Mouse (Mus musculus): Measurements from ENCODE around the gene Ror1.

Gene Ror1

DNA sequence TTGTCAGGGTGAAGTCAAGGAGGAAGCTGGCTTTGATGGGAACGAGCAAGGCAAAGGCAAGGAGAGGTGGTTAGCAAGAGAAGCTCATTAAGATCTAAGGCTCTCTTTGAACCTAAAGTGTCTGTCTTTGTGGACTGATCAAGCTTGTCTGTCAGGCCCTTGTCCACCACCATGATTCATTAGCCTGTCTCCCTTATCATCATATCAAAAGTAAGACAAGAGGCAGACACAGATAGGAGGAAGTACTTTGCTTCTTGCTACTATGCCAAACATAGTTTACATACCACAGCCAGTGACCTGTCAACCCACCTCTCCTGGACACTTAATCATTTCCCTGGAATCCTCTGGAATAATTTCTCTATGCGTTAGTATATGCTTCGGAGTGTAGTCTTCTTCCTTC lies 121.0 kb downstream of the Ror1 start:
- DNase-seq, result no peak

- no peak for DNase-seq
Measured at GRCm38 (mm10) chr4:100219026-100219425, 123.4 kb downstream of the Ror1 start.

DNA sequence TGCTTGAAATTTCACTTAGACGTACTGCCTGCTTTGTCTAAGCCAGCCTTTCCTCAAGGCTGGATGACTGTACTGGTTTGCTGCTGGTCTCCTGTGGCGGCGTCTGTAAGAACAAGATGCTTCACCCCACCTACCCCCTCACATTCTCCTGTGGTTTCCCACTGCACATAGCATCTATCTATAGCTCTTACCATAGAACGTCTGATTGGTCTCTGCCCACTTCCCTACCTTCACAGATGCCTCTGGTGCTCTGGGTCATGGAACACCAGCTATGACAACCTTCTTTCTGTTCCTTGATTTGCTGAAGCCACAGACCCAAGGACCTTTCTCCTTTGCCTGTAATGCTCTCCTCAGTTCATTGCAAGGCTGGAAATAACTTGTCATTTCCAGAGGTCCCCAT lies 124.0 kb downstream of the Ror1 start:
- no peak for DNase-seq

- DNase-seq, result no peak
Measured at GRCm38 (mm10) chr4:100221978-100222737, 126.6 kb downstream of the Ror1 start.

- DNase-seq, result no peak
Measured at GRCm38 (mm10) chr4:100223532-100223931, 127.9 kb downstream of the Ror1 start.

DNA sequence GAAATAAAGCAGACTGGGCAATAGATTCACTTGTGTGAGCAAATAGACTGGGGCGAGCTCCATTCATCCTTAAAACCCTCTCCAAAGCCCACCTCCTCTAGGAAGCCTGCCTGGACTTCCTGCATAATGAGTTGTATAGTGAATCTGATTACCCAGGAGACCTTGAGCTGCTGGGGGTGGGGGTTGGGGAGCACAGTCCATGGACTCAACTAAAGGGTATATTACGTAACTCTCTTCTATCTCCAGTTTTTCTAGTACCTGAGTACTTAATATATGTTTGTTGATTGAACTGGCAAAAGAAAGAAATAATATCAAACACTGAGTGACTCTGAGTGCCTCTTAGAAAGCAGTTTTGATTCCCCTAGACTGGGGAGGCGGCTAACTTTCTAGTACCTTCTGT lies 128.4 kb downstream of the Ror1 start:
- no peak for DNase-seq

DNA sequence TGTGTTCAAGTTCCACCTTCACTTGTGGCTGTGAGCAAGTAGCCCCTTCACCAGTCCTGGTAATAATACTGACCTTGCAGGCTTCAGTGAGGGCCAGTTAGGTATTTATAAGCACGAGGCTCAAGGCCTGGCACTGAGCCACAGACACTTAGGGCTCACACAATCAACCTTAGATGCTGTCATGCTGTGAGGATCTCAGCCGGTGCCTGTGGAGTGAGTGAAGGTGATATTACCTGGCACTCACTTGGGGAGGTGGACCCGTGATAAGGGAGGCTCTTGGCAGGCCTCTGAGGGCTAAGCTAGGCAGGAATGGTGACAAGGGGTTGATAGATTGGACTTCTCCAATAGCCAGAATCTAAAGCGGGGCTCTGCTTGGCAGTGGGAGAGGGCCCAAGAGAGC lies 131.0 kb downstream of the Ror1 start:
- no peak for DNase-seq

GRCm38 (mm10) chr4:100228106-100228505 lies 132.5 kb downstream of the Ror1 start:
- no peak for DNase-seq

DNA sequence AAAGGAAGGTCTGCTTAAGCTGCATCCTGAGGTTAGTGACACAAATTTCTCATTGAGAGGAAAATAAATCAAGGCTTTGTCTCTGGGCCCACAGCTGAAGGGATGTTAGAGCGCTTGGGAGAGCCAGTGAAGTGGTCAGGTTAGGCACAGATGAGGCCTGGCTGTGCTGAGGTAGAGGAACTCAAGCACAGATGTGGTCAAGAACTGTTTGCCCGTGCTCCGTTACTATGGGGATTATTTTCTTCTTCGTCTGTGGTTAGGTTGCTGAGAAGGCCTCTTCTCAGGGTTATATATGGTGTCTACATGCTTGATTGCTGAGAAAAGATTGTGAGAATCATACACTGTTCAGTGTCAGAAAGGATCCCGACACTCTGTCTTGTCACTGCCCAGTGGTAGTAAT lies 134.7 kb downstream of the Ror1 start:
- no peak for DNase-seq

DNA sequence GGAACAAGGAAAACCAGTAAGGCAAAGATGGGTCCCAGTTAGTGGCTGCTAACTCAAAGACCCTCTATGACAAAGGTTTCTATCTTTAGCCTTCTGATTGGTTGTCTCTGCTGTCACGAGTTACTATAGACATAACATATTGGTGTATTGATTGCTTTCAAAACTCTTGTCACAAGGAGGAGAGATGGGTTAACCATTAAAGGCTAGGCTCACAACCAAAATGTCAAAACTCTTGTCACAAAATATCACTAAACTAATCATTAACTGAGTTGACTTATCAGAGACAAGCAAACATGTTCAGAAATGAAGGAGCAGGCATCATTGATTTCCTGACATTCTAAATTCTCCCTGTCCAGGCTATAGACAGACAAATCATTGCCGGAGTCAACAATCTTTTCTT lies 135.4 kb downstream of the Ror1 start:
- no peak for DNase-seq

DNA sequence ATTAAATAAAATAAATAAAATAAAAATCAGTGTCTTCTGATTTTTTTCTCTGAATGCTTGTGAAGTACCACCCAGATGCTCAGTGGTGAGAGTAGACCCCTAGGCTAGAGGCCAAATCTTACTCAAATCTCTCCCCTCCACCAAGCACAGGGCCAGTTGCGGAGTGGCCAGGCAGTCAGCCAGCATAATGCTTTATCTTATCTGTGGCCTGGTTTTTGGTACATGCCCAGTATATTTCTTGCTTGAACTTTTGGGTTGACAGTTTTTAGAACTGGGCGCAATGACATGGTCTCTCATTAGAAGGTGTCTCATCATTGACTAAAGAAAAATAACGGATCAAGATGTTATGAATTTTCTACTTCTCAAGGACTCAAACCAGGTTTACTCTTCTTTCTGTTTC lies 136.3 kb downstream of the Ror1 start:
- DNase-seq, result no peak

- no peak for DNase-seq
Measured at GRCm38 (mm10) chr4:100232541-100232940, 136.9 kb downstream of the Ror1 start.

DNA sequence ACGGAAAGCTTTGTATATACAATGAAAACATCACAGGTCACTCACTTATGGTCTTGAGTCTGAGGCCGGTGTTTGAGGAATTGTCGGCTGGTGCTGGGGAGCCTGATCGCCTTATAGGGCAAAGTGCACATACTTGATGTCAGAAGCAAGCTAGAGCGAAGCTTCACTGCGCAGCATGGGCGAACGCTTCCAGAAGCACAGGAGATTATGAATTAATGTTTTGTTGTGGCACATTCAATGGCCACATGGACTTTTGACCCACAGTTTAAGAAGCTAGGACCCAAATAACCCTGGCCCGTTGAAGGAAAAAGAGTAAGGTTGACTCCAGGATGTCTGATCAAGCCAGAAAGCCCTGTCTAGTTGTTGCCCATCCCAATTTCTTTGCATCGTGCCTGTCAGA lies 138.2 kb downstream of the Ror1 start:
- no peak for DNase-seq

DNA sequence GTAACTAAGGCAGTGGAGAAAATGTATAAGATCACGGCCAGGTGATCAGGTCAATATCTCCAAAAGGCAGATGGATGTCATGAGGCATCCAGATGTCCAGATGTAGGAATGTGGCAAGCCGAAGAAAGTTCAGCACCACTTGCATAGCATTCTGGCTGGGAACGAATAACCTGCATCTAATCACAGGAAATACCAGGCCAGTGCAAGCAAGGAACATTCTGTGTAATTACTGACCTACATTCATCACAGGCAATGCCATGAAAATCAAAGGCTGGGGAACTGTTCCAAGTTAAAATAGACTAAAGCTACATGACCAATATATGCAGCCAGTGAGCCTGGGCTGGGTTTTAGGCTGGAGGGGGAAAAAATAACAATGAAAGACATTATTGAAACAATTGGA lies 140.7 kb downstream of the Ror1 start:
- DNase-seq, result no peak

GRCm38 (mm10) chr4:100242061-100242756 lies 146.6 kb downstream of the Ror1 start:
- DNase-seq, result no peak

GRCm38 (mm10) chr4:100244250-100244649 lies 148.7 kb downstream of the Ror1 start:
- DNase-seq, result no peak

GRCm38 (mm10) chr4:100244701-100245100 lies 149.1 kb downstream of the Ror1 start:
- DNase-seq, result no peak

GRCm38 (mm10) chr4:100247826-100248225 lies 152.2 kb downstream of the Ror1 start:
- no peak for DNase-seq

DNA sequence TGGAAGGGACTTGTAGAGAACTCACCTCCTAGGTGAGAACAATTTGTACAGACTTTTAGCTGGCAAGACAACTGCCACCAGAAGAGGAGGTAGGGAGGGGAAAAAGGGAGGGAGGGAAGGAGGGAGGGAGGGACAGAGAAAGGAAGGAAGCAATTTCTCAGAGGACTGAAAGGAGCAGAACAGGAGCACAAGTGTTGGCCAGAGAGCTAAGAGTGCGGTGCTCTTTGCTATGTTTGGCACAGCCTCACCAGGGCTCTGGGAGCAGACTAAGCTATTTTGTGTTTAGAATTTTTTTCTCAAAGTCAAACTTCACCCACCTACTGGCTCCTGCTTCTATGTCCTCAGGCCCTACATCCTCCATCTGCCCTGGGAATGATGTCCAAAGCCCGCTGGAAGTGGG lies 152.7 kb downstream of the Ror1 start:
- DNase-seq, result no peak

GRCm38 (mm10) chr4:100251270-100251669 lies 155.7 kb downstream of the Ror1 start:
- DNase-seq, result no peak

- no peak for DNase-seq
Measured at GRCm38 (mm10) chr4:100252050-100252449, 156.5 kb downstream of the Ror1 start.

DNA sequence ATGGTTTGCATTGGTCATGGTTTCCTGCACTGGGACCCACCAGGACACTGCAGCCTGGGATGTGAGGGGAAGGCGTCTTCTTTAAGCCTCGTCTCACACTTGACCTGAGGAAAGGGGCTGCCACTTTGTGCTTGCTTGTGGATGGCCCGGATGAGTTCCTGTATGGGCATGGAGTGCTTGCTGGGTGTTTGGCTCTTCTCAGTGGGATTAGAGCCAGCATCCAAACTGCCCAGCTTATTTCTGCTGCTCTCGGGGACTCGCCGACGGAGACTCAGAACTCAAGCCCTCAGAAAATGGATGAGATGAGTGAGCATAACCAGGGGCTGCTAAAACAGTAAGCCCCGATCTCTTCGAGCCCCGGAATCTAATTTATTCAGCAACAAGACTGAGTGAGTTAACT lies 157.1 kb downstream of the Ror1 start:
- no peak for DNase-seq

DNA sequence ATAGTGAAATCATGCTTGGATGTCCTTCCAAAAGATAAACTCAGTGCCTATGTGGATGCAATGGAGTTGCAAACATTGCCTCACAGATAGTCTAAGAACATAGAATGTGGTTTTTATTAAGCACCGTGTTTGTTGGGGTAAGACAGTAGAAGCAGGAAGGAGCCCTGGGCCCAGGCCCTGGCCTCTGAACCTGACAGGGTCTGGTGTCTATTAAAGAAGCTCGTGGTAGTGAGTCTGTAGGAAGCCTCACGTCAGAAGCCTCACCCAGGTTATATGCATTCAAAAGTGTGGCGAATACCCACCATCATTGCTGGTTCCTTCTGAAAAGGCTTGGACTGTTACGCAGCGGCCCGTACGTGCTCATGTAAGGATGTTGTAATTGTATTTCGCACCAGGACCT lies 157.8 kb downstream of the Ror1 start:
- DNase-seq, result no peak

DNA sequence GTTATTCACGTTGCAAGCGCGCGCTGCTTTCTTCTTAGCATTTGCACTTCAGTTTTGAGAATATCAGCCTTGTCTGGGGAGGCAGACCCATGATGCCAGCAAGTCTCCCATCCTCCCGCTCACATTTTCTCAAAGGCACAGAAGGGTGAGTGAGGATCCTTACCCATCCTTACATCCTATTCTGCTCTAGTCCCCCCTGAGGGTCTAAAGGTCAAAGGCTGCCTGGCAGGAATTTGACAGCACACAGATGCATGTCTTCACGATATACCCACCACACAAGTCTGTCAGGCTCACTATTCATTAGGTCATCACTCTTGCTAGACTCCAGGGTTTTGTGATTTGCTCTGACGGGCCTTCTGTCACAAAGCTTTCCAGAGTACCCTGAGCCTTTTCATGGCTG lies 158.2 kb downstream of the Ror1 start:
- no peak for DNase-seq

GRCm38 (mm10) chr4:100258462-100258861 lies 162.9 kb downstream of the Ror1 start:
- DNase-seq, result no peak

Data from thymus, postnatal 14 days (tissue).